In genomic region chr7:25689603-25690021, GRCm38 (mm10) we compare ENCODE assay signal across 8 mouse cellular contexts. TPM values are rescaled to one million over a fixed set of nuclear protein-coding genes. Genes with fewer than 3 reads are reported as not detected.
A peak's percentile ranks its signal among the peaks of the same experiment; 100 is the strongest.
DNase-seq lines count a peak whose midpoint lies in the region; ATAC-seq and TF ChIP-seq lines count a peak whose summit lies in the region.

No protein-coding gene starts in this region.

- no peak overlapping the region for H3K27ac ChIP-seq in testis, adult 2 months (ENCODE audit: control insufficient read depth, insufficient read depth, low read depth, low read length)
- no peak overlapping the region for H3K27ac ChIP-seq in forebrain, embryonic 14.5 days (ENCODE audit: low read depth, low read length)
- peak overlapping the region; percentile 95 for H3K27ac ChIP-seq in liver, embryonic 12.5 days
- H3K27ac ChIP-seq in stomach, embryonic 16.5 days (ENCODE audit: low read length) = peak overlapping the region; percentile 51

- peak overlapping the region; percentile 59 for H3K4me2 ChIP-seq in forebrain, embryonic 14.5 days (ENCODE audit: low read length)
- H3K4me2 ChIP-seq in liver, embryonic 12.5 days = peak overlapping the region; percentile 97
- H3K4me2 ChIP-seq in stomach, embryonic 16.5 days (ENCODE audit: low read depth, low read length) = peak overlapping the region; percentile 98

- DNase-seq in testis, postnatal 14 days (ENCODE audit: low spot score) = no peak
- no peak for DNase-seq in forebrain, embryonic 14.5 days (ENCODE audit: low spot score)
- DNase-seq in layer of hippocampus, adult 8-10 months (ENCODE audit: low spot score in 2 of 2) = no peak
- no peak for DNase-seq in kidney, adult 11 months
- no peak for DNase-seq in gastrocnemius, postnatal 4 days (ENCODE audit: low spot score in 2 of 2)

- TF ChIP-seq POLR2A in testis, adult 2 months (IDR thresholded peaks at IDR 0.05; ENCODE audit: control insufficient read depth, low read depth, low read length) = no peak

- H3K4me3 ChIP-seq in testis, adult 2 months (ENCODE audit: control insufficient read depth, low read depth, low read length) = peak overlapping the region; percentile 82
- peak overlapping the region; percentile 39 for H3K4me3 ChIP-seq in forebrain, embryonic 14.5 days (ENCODE audit: low read depth, low read length)
- peak overlapping the region; percentile 83 for H3K4me3 ChIP-seq in liver, embryonic 12.5 days
- peak overlapping the region; percentile 54 for H3K4me3 ChIP-seq in stomach, embryonic 16.5 days (replicated peaks; ENCODE audit: low read length)

- H3K27me3 ChIP-seq in testis, adult 2 months (ENCODE audit: control insufficient read depth, insufficient read depth, low read length) = no peaks in the 10 kb centered on the region
- peaks cover 53% of the 10 kb centered on the region for H3K27me3 ChIP-seq in forebrain, embryonic 14.5 days (replicated peaks; ENCODE audit: control insufficient read depth, insufficient read depth, low read length)
- no peaks in the 10 kb centered on the region for H3K27me3 ChIP-seq in liver, embryonic 12.5 days (replicated peaks)
- H3K27me3 ChIP-seq in stomach, embryonic 16.5 days (ENCODE audit: control insufficient read depth, insufficient read depth, low read length) = no peaks in the 10 kb centered on the region; the same call in 1 of the 2 replicates

- H3K4me1 ChIP-seq in testis, adult 2 months (ENCODE audit: control insufficient read depth, insufficient read depth, low read length) = peaks cover 26% of the 10 kb centered on the region
- H3K4me1 ChIP-seq in forebrain, embryonic 14.5 days (ENCODE audit: control insufficient read depth, insufficient read depth, low read length) = peaks cover 16% of the 10 kb centered on the region
- H3K4me1 ChIP-seq in liver, embryonic 12.5 days = peaks cover 69% of the 10 kb centered on the region
- peaks cover 16% of the 10 kb centered on the region for H3K4me1 ChIP-seq in stomach, embryonic 16.5 days (ENCODE audit: control insufficient read depth, insufficient read depth, low read length)

- 10% methylated on average over 12 of the region's 12 CpGs for WGBS in forebrain, embryonic 14.5 days
- WGBS in liver, embryonic 12.5 days (ENCODE audit: insufficient replicate concordance) = 2% methylated on average over 12 of the region's 12 CpGs
- WGBS in stomach, embryonic 16.5 days = 10% methylated on average over 12 of the region's 12 CpGs

- H3K36me3 ChIP-seq in testis, adult 2 months (ENCODE audit: control insufficient read depth, insufficient read depth, low read length) = no peaks in the 10 kb centered on the region
- H3K36me3 ChIP-seq in forebrain, embryonic 14.5 days (ENCODE audit: control insufficient read depth, insufficient read depth, low read length) = no peaks in the 10 kb centered on the region
- H3K36me3 ChIP-seq in liver, embryonic 12.5 days = peaks cover 38% of the 10 kb centered on the region
- H3K36me3 ChIP-seq in stomach, embryonic 16.5 days (ENCODE audit: control insufficient read depth, insufficient read depth, low read length) = 0 out of 2 replicates have a peak, but pooled peaks cover 4% of the 10 kb centered on the region

- no peak for TF ChIP-seq CTCF in testis, adult 2 months (IDR thresholded peaks at IDR 0.05; ENCODE audit: control insufficient read depth, insufficient read depth, insufficient replicate concordance, low read depth, low read length)

- H3K9me3 ChIP-seq in forebrain, embryonic 14.5 days (replicated peaks; ENCODE audit: control insufficient read depth, low read length) = no peaks in the 10 kb centered on the region
- H3K9me3 ChIP-seq in liver, embryonic 12.5 days (replicated peaks) = no peaks in the 10 kb centered on the region
- H3K9me3 ChIP-seq in stomach, embryonic 16.5 days (replicated peaks; ENCODE audit: control insufficient read depth, low read length) = no peaks in the 10 kb centered on the region

- ATAC-seq in forebrain, embryonic 14.5 days = no peak
- peak; percentile 40 for ATAC-seq in liver, embryonic 12.5 days
- ATAC-seq in stomach, embryonic 16.5 days (ENCODE audit: insufficient read depth, low FRiP score) = no peak

- H3K9ac ChIP-seq in forebrain, embryonic 14.5 days (ENCODE audit: low read length) = no peak overlapping the region
- peak overlapping the region; percentile 87 for H3K9ac ChIP-seq in liver, embryonic 12.5 days
- H3K9ac ChIP-seq in stomach, embryonic 16.5 days (ENCODE audit: low read length) = peak overlapping the region; percentile 83

RNA-seq across cellular contexts. Expression of gene Tgfb1, which starts 2.8 kb away (rescaled TPM):
- polyA plus RNA-seq in testis, adult 2 months (2012; rRNA removed) = 6.8 and 6.9 TPM in 2 replicates
- polyA plus RNA-seq in forebrain, embryonic 14.5 days (2014; fragmentation: Nextera tagmentation; extraction: Ambion mirVana) = 0.61 and 0.83 TPM in 2 replicates
- 13.6 and 14.2 TPM in 2 replicates for polyA plus RNA-seq in liver, embryonic 12.5 days (2016; fragmentation: Nextera tagmentation; extraction: Ambion mirVana)
- 1.4 and 2.8 TPM in 2 replicates for polyA plus RNA-seq in stomach, embryonic 16.5 days (2015; fragmentation: Nextera tagmentation; extraction: Ambion mirVana)
- 10 to 100 TPM in 2 of 4 experiments, 1 to 10 TPM in 2; 7.2 to 26.4 (median 15.7) TPM for total RNA-seq in layer of hippocampus, adult 8-10 months (2022)
- 10 to 100 TPM; 21.4 to 24.6 TPM for total RNA-seq in gastrocnemius, postnatal 4 days (2021)

RNA-seq across cellular contexts. Expression of gene B9d2, which starts 9.0 kb away (rescaled TPM):
- 18.6 and 19.4 TPM in 2 replicates for polyA plus RNA-seq in testis, adult 2 months (2012; rRNA removed)
- polyA plus RNA-seq in forebrain, embryonic 14.5 days (2014; fragmentation: Nextera tagmentation; extraction: Ambion mirVana) = 44.3 and 57.6 TPM in 2 replicates
- polyA plus RNA-seq in liver, embryonic 12.5 days (2016; fragmentation: Nextera tagmentation; extraction: Ambion mirVana) = 24.9 and 29.5 TPM in 2 replicates
- polyA plus RNA-seq in stomach, embryonic 16.5 days (2015; fragmentation: Nextera tagmentation; extraction: Ambion mirVana) = 21.9 and 24.4 TPM in 2 replicates
- total RNA-seq in layer of hippocampus, adult 8-10 months (2022) = 10 to 100 TPM; 21.0 to 23.9 (median 21.8) TPM
- total RNA-seq in gastrocnemius, postnatal 4 days (2021) = 10 to 100 TPM; 12.1 to 12.9 TPM

RNA-seq across cellular contexts. Expression of gene Tmem91, which starts 14.6 kb away (rescaled TPM):
- polyA plus RNA-seq in testis, adult 2 months (2012; rRNA removed) = 17.4 and 19.0 TPM in 2 replicates
- polyA plus RNA-seq in forebrain, embryonic 14.5 days (2014; fragmentation: Nextera tagmentation; extraction: Ambion mirVana) = 11.1 and 16.4 TPM in 2 replicates
- polyA plus RNA-seq in liver, embryonic 12.5 days (2016; fragmentation: Nextera tagmentation; extraction: Ambion mirVana) = 2.0 and 3.2 TPM in 2 replicates
- 3.4 and 3.5 TPM in 2 replicates for polyA plus RNA-seq in stomach, embryonic 16.5 days (2015; fragmentation: Nextera tagmentation; extraction: Ambion mirVana)
- total RNA-seq in layer of hippocampus, adult 8-10 months (2022) = 10 to 100 TPM; 10.8 to 16.2 (median 15.1) TPM
- not detected for total RNA-seq in gastrocnemius, postnatal 4 days (2021)

RNA-seq across cellular contexts. Expression of gene Ccdc97, which starts 29.3 kb away (rescaled TPM):
- polyA plus RNA-seq in testis, adult 2 months (2012; rRNA removed) = 73.5 and 74.3 TPM in 2 replicates
- polyA plus RNA-seq in forebrain, embryonic 14.5 days (2014; fragmentation: Nextera tagmentation; extraction: Ambion mirVana) = 39.6 and 40.7 TPM in 2 replicates
- polyA plus RNA-seq in liver, embryonic 12.5 days (2016; fragmentation: Nextera tagmentation; extraction: Ambion mirVana) = 14.7 and 15.2 TPM in 2 replicates
- 19.6 and 22.5 TPM in 2 replicates for polyA plus RNA-seq in stomach, embryonic 16.5 days (2015; fragmentation: Nextera tagmentation; extraction: Ambion mirVana)
- total RNA-seq in layer of hippocampus, adult 8-10 months (2022) = 10 to 100 TPM; 60.6 to 64.6 (median 62.8) TPM
- total RNA-seq in gastrocnemius, postnatal 4 days (2021) = 10 to 100 TPM; 34.5 to 39.4 TPM

RNA-seq across cellular contexts. Expression of gene Exosc5, which starts 30.6 kb away (rescaled TPM):
- polyA plus RNA-seq in testis, adult 2 months (2012; rRNA removed) = 466 and 545 TPM in 2 replicates
- 49.4 and 53.9 TPM in 2 replicates for polyA plus RNA-seq in forebrain, embryonic 14.5 days (2014; fragmentation: Nextera tagmentation; extraction: Ambion mirVana)
- 80.4 and 82.2 TPM in 2 replicates for polyA plus RNA-seq in liver, embryonic 12.5 days (2016; fragmentation: Nextera tagmentation; extraction: Ambion mirVana)
- polyA plus RNA-seq in stomach, embryonic 16.5 days (2015; fragmentation: Nextera tagmentation; extraction: Ambion mirVana) = 70.0 and 73.0 TPM in 2 replicates
- 10 to 100 TPM; 23.1 to 32.2 (median 27.5) TPM for total RNA-seq in layer of hippocampus, adult 8-10 months (2022)
- 10 to 100 TPM; 24.5 to 25.7 TPM for total RNA-seq in gastrocnemius, postnatal 4 days (2021)

Comparison
In these comparisons a context has a peak if more than half of its experiments do, and no peak if none do; other contexts are left out.
1. H3K27ac ChIP-seq: peak in liver, embryonic 12.5 days (single experiment) and stomach, embryonic 16.5 days (single experiment); none in testis, adult 2 months (single experiment) and forebrain, embryonic 14.5 days (single experiment).
2. Peak in every context shown above with its lines, with median percentiles within 50 percentile points of each other: H3K4me3 ChIP-seq and H3K4me2 ChIP-seq.